Mouse (Mus musculus) kidney, adult 2 months (tissue): ENCODE results near the gene Dcdc2a. TPM values are rescaled to one million over a fixed set of nuclear protein-coding genes. Genes with fewer than 3 reads are reported as not detected.

Experiments
- DNase-seq: peaks from one replicate; pipeline ENCODE4 v3.0.0; 2021
- H3K27ac ChIP-seq: fragments of 200-500 bp; 2 replicates; pipeline ENCODE4 v1.5.1; 2012; ENCODE audit warnings: low read depth, low read length, control low read depth, inconsistent platforms; ENCODE audit not compliant: insufficient read depth
- H3K27me3 ChIP-seq: fragments of 200-500 bp; replicated peaks from 2 replicates; pipeline ENCODE4 v1.6.1; 2012; ENCODE audit warnings: mild to moderate bottlenecking, moderate library complexity, low read length, inconsistent platforms; ENCODE audit not compliant: control insufficient read depth, insufficient read depth
- H3K36me3 ChIP-seq: fragments of 200-500 bp; 2 replicates; pipeline ENCODE4 v1.6.1; 2012; ENCODE audit warnings: mild to moderate bottlenecking, moderate library complexity, low read length, inconsistent platforms; ENCODE audit not compliant: control insufficient read depth, insufficient read depth
- H3K4me1 ChIP-seq: fragments of 200-500 bp; 2 replicates; pipeline ENCODE4 v1.6.1; 2011; ENCODE audit warnings: low read length; ENCODE audit not compliant: control insufficient read depth, insufficient read depth
- H3K4me3 ChIP-seq: fragments of 200-500 bp; 2 replicates; pipeline ENCODE4 v1.5.1; 2011; ENCODE audit warnings: mild to moderate bottlenecking, low read depth, low read length, control low read depth; ENCODE audit not compliant: insufficient read depth
- CTCF ChIP-seq: fragments of 200-500 bp; conservative IDR thresholded peaks from 2 replicates; pipeline ENCODE4 v1.5.1; 2011; ENCODE audit warnings: low read depth, mild to moderate bottlenecking, control low read depth, low read length, moderate library complexity, mixed read lengths; ENCODE audit not compliant: insufficient read depth, insufficient read length
- POLR2A ChIP-seq: fragments of 200-500 bp; IDR thresholded peaks from one replicate; pipeline ENCODE4 v1.6.1; 2011; ENCODE audit warnings: low read depth, low read length, control low read depth
- WGBS: fragments of 180-500 bp; shearing (Covaris S2); methylation state at CpG from one replicate; pipeline ENCODE4 v1.1.7; 2018; 5-methylcytosine and 5-hydroxymethylcytosine counted together
- polyA plus RNA-seq: library from polyadenylated mRNA; depleted of rRNA; stranded (reverse); fragments of >200 nt; gene quantifications from 2 replicates; pipeline ENCODE4 v1.2.3, GENCODE M21; 2012; rRNA removed

Dcdc2a gene
- polyA plus RNA-seq, 1 experiment: 1.6 TPM

DNA sequence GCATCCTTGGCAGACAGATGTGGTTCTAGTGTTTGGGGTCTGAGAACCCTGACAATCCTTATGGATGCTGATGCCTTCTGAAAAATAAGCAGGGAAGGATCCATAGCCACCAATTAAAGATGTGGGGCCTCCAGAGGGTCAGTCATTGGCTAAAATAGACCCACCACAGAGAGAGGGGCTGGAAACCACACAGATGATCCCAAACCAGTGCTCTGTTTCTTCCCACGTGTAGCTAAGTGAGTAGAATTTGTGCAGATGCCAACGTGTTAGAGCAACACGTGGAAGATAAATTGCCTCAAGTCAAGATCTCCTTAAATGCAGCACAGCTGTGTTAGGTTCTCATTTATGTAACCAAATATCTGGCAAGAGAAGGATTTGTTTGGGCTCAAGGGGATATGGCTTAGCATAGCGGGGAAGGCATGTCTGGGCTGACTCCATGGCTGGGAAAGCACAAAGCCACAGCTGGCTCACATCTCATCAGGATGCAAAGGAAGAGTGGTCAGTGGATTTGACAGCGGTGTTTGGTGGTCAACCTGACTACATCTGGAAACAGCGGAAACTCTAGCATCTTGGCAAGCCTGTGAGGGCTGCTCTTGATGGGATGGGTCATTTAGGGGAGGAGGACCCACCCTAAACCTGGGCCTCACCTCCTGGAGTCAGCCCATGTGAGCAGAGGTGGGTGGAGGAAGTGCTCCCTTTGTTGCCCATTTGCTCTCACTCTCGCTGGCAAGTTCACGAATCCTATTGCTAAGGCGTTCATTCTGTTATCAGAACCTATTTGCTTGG lies 198.9 kb downstream of the Dcdc2a start:
- no peak for DNase-seq
- TF ChIP-seq POLR2A (no peak), CTCF (no peak)
- 50% methylated on average over 9 of the region's 9 CpGs for WGBS

DNA sequence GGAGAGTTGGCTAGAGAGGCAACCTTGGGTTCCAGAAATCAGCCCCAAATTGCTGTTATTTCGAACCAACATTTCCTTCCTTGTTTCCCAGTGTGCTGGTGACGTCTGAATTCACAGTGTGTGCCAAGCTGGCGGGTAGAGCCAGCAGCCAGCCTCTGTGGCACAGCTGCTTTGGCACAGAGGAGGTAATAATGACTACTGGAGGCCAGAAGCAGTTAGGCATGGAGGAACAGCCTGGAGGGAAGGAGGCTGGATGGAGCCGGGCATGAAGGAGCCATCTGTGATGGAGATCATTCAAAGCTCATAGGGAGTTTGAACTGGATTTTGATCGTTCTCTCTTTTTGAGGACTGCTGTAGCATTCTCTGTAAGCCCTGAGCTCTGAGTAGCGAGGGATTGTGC lies 201.8 kb downstream of the Dcdc2a start:
- no peak for TF ChIP-seq CTCF
- Histone ChIP-seq H3K27ac (no peak overlapping the region), H3K36me3 (no peaks in the 10 kb centered on the region), H3K27me3 (no peaks in the 10 kb centered on the region), H3K4me3 (no peak overlapping the region), H3K4me1 (no peaks in the 10 kb centered on the region)
- no peak for DNase-seq
- WGBS: 75% methylated on average over 6 of the region's 6 CpGs

More for the DNA sequence above, 198.9 kb downstream of the Dcdc2a start:
- no peaks in the 10 kb centered on the region for H3K4me1 ChIP-seq
- no peaks in the 10 kb centered on the region for H3K27me3 ChIP-seq
- H3K36me3 ChIP-seq: no peaks in the 10 kb centered on the region
- no peak overlapping the region for H3K27ac ChIP-seq
- H3K4me3 ChIP-seq: no peak overlapping the region

Other genes starting within 250 kb of the Dcdc2a start
- 259 and 286 TPM in 2 replicates for gene Acot13, start 224.5 kb upstream of the Dcdc2a start, polyA plus RNA-seq
- gene Tdp2, start 224.3 kb upstream of the Dcdc2a start, polyA plus RNA-seq: 19.6 and 19.7 TPM in 2 replicates
- 0.57 and 0.67 TPM in 2 replicates for gene D130043K22Rik, start 210.9 kb upstream of the Dcdc2a start, polyA plus RNA-seq
- 16.5 and 17.6 TPM in 2 replicates for gene Aldh5a1, start 118.3 kb upstream of the Dcdc2a start, polyA plus RNA-seq
- 1.3 and 1.7 TPM in 2 replicates for gene Gpld1, start 112.9 kb upstream of the Dcdc2a start, polyA plus RNA-seq
- 23.9 and 27.3 TPM in 2 replicates for gene Mrs2, start 35.6 kb upstream of the Dcdc2a start, polyA plus RNA-seq
- 0.05 and 0.28 TPM in 2 replicates for gene Nrsn1, start 214.5 kb downstream of the Dcdc2a start, polyA plus RNA-seq